Mouse (Mus musculus): ENCODE results near the gene Hmga2. TPM values are rescaled to one million over a fixed set of nuclear protein-coding genes. Genes with fewer than 3 reads are reported as not detected.

Gene Hmga2
- polyA plus RNA-seq, 1 experiment from 2014 or later, result 3.4 TPM

DNA sequence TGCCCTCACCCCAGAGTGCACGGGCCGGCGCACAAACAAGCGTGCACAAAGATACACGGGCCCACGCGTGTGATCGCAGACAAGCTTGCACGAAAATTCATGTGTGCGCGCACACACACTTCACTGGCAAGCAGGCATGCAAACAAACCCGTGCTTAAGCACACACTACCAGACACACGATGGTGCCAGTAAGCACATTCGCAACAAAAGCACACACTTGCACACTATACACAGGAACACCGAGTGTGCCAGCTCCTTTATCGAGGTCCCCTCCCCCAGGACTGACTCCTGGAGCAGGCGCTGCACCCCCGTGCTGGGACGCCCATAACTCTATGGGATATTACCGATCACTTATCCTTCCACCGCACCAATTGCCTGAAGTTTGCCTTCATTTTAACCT lies 1.2 kb upstream of the Hmga2 start:
- Histone ChIP-seq H3K9ac (replicated peaks; ENCODE audit: low read depth, low read length) (0 out of 2 replicates have a peak overlapping the region, but pooled peaks have one; percentile 28), H3K27ac (ENCODE audit: low read depth, low read length) (no peak overlapping the region), H3K4me2 (ENCODE audit: low read depth, low read length) (peak overlapping the region; percentile 93), H3K9me3 (ENCODE audit: control insufficient read depth, low read length) (no peaks in the 10 kb centered on the region), H3K4me3 (ENCODE audit: low read depth, low read length) (peak overlapping the region; percentile 61), H3K36me3 (ENCODE audit: control insufficient read depth, insufficient read depth, low read length) (no peaks in the 10 kb centered on the region), H3K27me3 (ENCODE audit: control insufficient read depth, insufficient read depth, low read length) (no peaks in the 10 kb centered on the region), H3K4me1 (ENCODE audit: control insufficient read depth, insufficient read depth, low read length) (peaks cover 27% of the 10 kb centered on the region)
- ATAC-seq (ENCODE audit: low read depth), result no peak; the same call in 1 of the 2 replicates
- under 1% methylated on average over 21 of the region's 21 CpGs for WGBS

DNA sequence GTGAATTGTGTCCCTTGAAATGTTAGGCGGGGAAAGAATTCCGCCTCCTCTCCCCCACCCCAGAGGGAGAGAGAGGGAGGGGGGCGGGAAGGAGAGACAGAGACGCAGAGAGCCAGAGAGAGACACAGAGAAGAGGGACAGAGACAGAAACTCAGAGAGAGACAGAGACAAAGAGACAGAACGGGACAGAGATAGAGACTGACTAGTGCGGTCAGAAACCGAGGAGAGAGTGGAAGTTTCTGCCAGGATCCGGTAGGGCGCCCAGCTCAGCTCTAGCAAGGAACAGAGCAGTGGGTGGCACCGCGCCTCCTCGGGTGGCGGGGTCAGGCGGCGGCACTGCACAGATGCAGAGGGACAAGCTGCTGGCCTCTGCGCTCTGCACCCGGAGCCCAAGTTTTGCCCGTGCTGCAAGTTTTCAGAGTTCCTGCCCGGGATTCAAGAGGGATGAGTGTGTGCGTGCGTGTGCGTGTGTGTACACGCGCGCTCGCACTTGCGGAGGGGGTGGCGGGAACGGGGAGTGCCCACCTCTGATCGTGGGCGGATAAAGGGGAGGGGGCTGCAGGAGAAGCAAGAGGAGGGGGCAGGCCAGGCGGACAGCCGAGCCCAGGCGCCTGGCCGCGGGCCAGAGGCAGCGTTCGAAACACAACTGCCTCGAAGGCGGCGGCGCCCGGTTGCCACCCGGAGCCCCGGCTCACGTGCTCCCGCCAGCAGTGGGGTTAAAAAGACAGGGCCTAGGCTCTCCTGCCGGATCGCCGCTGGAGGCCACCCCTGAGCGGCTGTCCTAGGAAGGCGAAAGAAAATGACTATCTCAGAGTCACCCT lies 457 bp upstream of the Hmga2 start:
- Histone ChIP-seq H3K27ac (ENCODE audit: low read depth, low read length) (no peak overlapping the region), H3K27me3 (ENCODE audit: control insufficient read depth, insufficient read depth, low read length) (no peaks in the 10 kb centered on the region), H3K4me2 (ENCODE audit: low read depth, low read length) (peak overlapping the region; percentile 93), H3K4me3 (ENCODE audit: low read depth, low read length) (peak overlapping the region; percentile 61), H3K9ac (replicated peaks; ENCODE audit: low read depth, low read length) (peak overlapping the region; percentile 74; the same call in 1 of the 2 replicates), H3K36me3 (ENCODE audit: control insufficient read depth, insufficient read depth, low read length) (no peaks in the 10 kb centered on the region), H3K9me3 (ENCODE audit: control insufficient read depth, low read length) (no peaks in the 10 kb centered on the region), H3K4me1 (ENCODE audit: control insufficient read depth, insufficient read depth, low read length) (peaks cover 27% of the 10 kb centered on the region)
- under 1% methylated on average over 52 of the region's 52 CpGs for WGBS
- ATAC-seq (ENCODE audit: low read depth), result peak; percentile 60; the same call in 1 of the 2 replicates

DNA sequence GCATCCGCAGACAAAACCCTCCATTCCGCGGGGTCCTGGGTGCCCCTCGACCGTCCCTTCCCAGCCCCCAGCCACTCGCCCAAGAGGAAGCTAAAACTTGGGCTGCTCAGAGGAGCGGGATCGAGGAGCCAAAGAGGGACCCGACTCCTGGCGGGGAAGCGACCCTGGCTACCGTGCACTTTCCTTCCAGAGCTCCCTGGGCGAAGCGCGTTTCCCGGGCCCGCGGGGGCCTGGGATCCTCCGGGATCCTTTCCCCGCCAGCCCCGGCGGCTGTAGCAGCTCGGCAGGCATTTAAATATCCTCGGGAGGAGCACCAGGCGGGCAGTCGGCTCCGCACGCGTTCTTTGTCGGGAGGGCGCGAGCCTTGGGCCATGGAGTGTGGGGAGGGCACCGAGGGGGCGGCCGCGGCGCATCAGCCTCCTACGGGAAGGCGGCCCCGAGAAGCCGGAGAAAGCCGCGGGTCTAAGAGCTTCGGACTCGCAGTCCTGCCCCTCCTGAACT lies 1.2 kb downstream of the Hmga2 start:
- no peaks in the 10 kb centered on the region for H3K36me3 ChIP-seq (ENCODE audit: control insufficient read depth, insufficient read depth, low read length)
- H3K27me3 ChIP-seq (ENCODE audit: control insufficient read depth, insufficient read depth, low read length), result no peaks in the 10 kb centered on the region
- peak overlapping the region; percentile 60; the same call in 1 of the 2 replicates for H3K27ac ChIP-seq (ENCODE audit: low read depth, low read length)
- peak; percentile 39; the same call in 1 of the 2 replicates for ATAC-seq (ENCODE audit: low read depth)
- under 1% methylated on average over 39 of the region's 45 CpGs for WGBS
- H3K4me1 ChIP-seq (ENCODE audit: control insufficient read depth, insufficient read depth, low read length), result peaks cover 27% of the 10 kb centered on the region
- peak overlapping the region; percentile 74 for H3K9ac ChIP-seq (replicated peaks; ENCODE audit: low read depth, low read length)
- H3K4me2 ChIP-seq (ENCODE audit: low read depth, low read length), result peak overlapping the region; percentile 93
- peak overlapping the region; percentile 61 for H3K4me3 ChIP-seq (ENCODE audit: low read depth, low read length)
- H3K9me3 ChIP-seq (ENCODE audit: control insufficient read depth, low read length), result no peaks in the 10 kb centered on the region

DNA sequence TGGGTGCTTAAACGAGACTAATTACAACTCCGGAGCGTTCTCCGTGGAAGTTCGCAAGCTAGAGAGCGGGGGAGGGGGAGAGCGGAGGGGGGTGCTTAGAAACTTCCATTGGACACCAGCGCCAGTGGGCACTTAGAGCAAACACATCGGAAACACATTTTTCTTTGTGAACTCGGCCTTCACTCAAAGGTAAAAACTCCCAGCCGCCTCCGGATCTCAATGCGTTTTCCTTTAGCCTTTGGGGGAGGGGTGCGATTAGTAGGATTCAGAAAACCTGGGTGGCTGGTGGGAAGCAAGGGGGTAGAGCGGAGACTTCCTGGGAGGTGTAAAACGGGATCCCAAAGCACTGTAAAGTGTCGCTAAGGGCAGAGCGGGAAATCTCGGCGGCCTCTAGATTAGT lies 2.0 kb downstream of the Hmga2 start:
- Histone ChIP-seq H3K4me1 (ENCODE audit: control insufficient read depth, insufficient read depth, low read length) (peaks cover 27% of the 10 kb centered on the region), H3K9me3 (ENCODE audit: control insufficient read depth, low read length) (no peaks in the 10 kb centered on the region), H3K4me2 (ENCODE audit: low read depth, low read length) (peak overlapping the region; percentile 93), H3K9ac (replicated peaks; ENCODE audit: low read depth, low read length) (peak overlapping the region; percentile 74; the same call in 1 of the 2 replicates), H3K27me3 (ENCODE audit: control insufficient read depth, insufficient read depth, low read length) (no peaks in the 10 kb centered on the region), H3K4me3 (ENCODE audit: low read depth, low read length) (peak overlapping the region; percentile 61), H3K36me3 (ENCODE audit: control insufficient read depth, insufficient read depth, low read length) (no peaks in the 10 kb centered on the region), H3K27ac (ENCODE audit: low read depth, low read length) (no peak overlapping the region)
- ATAC-seq (ENCODE audit: low read depth), result no peak
- WGBS, result 1% methylated on average over 20 of the region's 20 CpGs

DNA sequence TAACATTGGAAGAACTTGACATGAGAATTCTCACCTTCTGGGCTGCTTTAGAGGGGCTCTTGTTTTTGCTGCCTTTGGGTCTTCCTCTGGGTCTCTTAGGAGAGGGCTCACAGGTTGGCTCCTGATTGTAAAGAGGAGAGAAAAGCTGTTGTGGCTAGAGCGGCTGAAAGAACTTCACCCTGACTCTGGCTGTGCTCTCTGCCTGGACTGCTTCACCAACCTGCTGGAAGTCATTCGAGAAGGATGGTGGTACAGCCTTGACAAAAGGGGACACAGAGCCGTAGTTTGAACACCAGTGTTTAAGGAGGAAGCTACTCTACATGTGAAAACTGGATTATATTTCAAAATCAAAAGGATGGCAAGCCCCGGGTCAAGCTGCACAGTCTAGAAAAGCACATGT lies 3.1 kb downstream of the Hmga2 start:
- Histone ChIP-seq H3K4me1 (ENCODE audit: control insufficient read depth, insufficient read depth, low read length) (peaks cover 26% of the 10 kb centered on the region), H3K9me3 (ENCODE audit: control insufficient read depth, low read length) (no peaks in the 10 kb centered on the region), H3K27ac (ENCODE audit: low read depth, low read length) (no peak overlapping the region), H3K4me2 (ENCODE audit: low read depth, low read length) (peak overlapping the region; percentile 93; the same call in 1 of the 2 replicates), H3K9ac (replicated peaks; ENCODE audit: low read depth, low read length) (no peak overlapping the region), H3K36me3 (ENCODE audit: control insufficient read depth, insufficient read depth, low read length) (no peaks in the 10 kb centered on the region), H3K4me3 (ENCODE audit: low read depth, low read length) (no peak overlapping the region), H3K27me3 (ENCODE audit: control insufficient read depth, insufficient read depth, low read length) (no peaks in the 10 kb centered on the region)
- 29% methylated on average over 4 of the region's 4 CpGs for WGBS
- no peak for ATAC-seq (ENCODE audit: low read depth)

DNA sequence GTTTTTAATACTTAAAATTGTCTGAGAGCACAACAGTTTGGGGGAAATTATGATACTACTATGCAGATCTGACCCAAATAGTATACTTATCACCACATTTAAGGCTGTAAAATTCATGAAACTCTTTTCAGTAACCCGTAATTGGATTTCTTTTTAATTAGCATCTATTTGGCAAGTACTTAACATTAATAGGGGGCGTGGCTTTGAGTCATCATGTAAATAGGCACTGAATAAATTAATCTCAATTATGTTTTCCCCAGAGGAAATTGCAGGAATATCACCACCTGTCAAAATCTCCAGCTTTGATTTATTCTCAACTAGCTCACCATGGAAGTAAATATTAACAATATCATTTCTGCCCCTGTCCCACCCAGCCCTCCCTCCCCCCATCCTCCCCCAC lies 3.7 kb downstream of the Hmga2 start:
- Histone ChIP-seq H3K27me3 (ENCODE audit: control insufficient read depth, insufficient read depth, low read length) (no peaks in the 10 kb centered on the region), H3K27ac (ENCODE audit: low read depth, low read length) (no peak overlapping the region), H3K9ac (replicated peaks; ENCODE audit: low read depth, low read length) (no peak overlapping the region), H3K36me3 (ENCODE audit: control insufficient read depth, insufficient read depth, low read length) (no peaks in the 10 kb centered on the region), H3K9me3 (ENCODE audit: control insufficient read depth, low read length) (no peaks in the 10 kb centered on the region), H3K4me1 (ENCODE audit: control insufficient read depth, insufficient read depth, low read length) (peaks cover 20% of the 10 kb centered on the region), H3K4me2 (ENCODE audit: low read depth, low read length) (no peak overlapping the region), H3K4me3 (ENCODE audit: low read depth, low read length) (no peak overlapping the region)
- 36% methylated on average over 2 of the region's 2 CpGs for WGBS
- no peak for ATAC-seq (ENCODE audit: low read depth)

DNA sequence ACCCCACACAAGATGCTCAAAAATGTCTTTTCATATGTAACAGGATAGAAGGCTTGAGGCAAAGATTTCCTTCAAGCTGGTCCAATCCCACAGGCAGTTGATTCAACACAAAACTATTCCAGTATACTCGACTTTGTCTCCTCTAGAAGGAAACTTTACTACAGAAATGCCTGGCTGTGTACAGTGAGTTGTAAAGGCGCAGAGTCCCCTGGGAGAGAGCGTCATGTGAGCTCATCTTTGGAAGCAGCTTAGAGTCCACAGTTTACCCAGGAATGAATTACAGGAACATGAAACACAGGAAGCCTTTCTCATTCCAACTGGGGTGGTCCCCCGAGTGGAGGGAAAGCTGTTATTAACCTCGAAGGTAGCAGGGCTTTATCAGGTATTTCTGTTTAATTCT lies 11.1 kb downstream of the Hmga2 start:
- no peaks in the 10 kb centered on the region for H3K27me3 ChIP-seq (ENCODE audit: control insufficient read depth, insufficient read depth, low read length)
- no peaks in the 10 kb centered on the region for H3K4me1 ChIP-seq (ENCODE audit: control insufficient read depth, insufficient read depth, low read length)
- H3K4me3 ChIP-seq (ENCODE audit: low read depth, low read length), result no peak overlapping the region
- no peak overlapping the region for H3K27ac ChIP-seq (ENCODE audit: low read depth, low read length)
- H3K9ac ChIP-seq (replicated peaks; ENCODE audit: low read depth, low read length), result no peak overlapping the region
- H3K9me3 ChIP-seq (ENCODE audit: control insufficient read depth, low read length), result no peaks in the 10 kb centered on the region
- 79% methylated on average over 5 of the region's 5 CpGs for WGBS
- no peak for ATAC-seq (ENCODE audit: low read depth)
- no peak overlapping the region for H3K4me2 ChIP-seq (ENCODE audit: low read depth, low read length)
- H3K36me3 ChIP-seq (ENCODE audit: control insufficient read depth, insufficient read depth, low read length), result no peaks in the 10 kb centered on the region

DNA sequence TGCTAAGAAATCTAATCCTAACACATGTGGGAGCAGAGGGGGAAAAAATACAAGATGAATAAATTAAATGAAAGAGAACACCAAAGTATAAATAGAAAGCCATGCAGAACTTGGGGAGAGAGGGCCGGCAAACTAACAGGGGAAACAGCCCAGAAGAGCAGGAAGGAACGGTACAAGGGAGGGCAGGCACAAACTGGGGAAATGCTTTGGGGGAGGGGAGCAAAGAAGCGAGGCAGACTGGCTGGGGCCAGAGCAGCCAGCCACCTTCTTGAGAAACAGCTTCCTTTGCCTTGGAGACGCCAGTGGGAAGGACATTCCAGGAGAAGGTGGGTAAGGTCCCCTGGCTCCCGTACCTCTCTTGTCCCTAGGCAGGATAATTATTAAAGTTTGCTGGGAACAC lies 14.5 kb downstream of the Hmga2 start:
- Histone ChIP-seq H3K4me1 (ENCODE audit: control insufficient read depth, insufficient read depth, low read length) (no peaks in the 10 kb centered on the region), H3K9me3 (ENCODE audit: control insufficient read depth, low read length) (no peaks in the 10 kb centered on the region), H3K27me3 (ENCODE audit: control insufficient read depth, insufficient read depth, low read length) (no peaks in the 10 kb centered on the region), H3K9ac (replicated peaks; ENCODE audit: low read depth, low read length) (no peak overlapping the region), H3K27ac (ENCODE audit: low read depth, low read length) (no peak overlapping the region), H3K36me3 (ENCODE audit: control insufficient read depth, insufficient read depth, low read length) (no peaks in the 10 kb centered on the region), H3K4me3 (ENCODE audit: low read depth, low read length) (no peak overlapping the region), H3K4me2 (ENCODE audit: low read depth, low read length) (no peak overlapping the region)
- no peak for ATAC-seq (ENCODE audit: low read depth)
- 43% methylated on average over 5 of the region's 5 CpGs for WGBS

DNA sequence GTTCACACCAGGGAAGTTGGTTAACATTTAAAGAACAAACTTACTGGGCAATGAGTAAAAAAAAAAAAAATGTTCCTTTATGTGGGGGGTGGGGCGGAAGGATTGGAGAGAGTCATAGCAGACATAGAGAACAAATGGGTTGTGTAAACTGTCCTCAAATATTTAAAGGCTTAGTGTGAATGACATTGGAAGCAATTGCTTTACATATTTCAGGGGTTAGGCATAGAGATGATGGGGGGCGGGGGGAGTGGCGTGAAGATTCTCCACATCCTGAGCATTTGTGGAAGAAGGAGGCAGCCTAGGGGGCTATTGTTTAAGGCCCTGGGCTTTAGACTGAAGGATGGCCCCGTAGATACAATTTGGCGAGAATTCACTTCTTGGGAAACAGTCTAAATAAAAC lies 15.0 kb downstream of the Hmga2 start:
- no peak overlapping the region for H3K27ac ChIP-seq (ENCODE audit: low read depth, low read length)
- H3K9me3 ChIP-seq (ENCODE audit: control insufficient read depth, low read length), result no peaks in the 10 kb centered on the region
- no peak overlapping the region for H3K4me3 ChIP-seq (ENCODE audit: low read depth, low read length)
- no peaks in the 10 kb centered on the region for H3K27me3 ChIP-seq (ENCODE audit: control insufficient read depth, insufficient read depth, low read length)
- WGBS, result 85% methylated on average over 5 of the region's 5 CpGs
- no peak overlapping the region for H3K4me2 ChIP-seq (ENCODE audit: low read depth, low read length)
- H3K9ac ChIP-seq (replicated peaks; ENCODE audit: low read depth, low read length), result no peak overlapping the region
- H3K36me3 ChIP-seq (ENCODE audit: control insufficient read depth, insufficient read depth, low read length), result no peaks in the 10 kb centered on the region
- no peaks in the 10 kb centered on the region for H3K4me1 ChIP-seq (ENCODE audit: control insufficient read depth, insufficient read depth, low read length)
- no peak for ATAC-seq (ENCODE audit: low read depth)
